In genomic region chr9:17987606-17988005, GRCm38 (mm10) we compare ENCODE assay signal across 8 mouse cellular contexts.
A peak's percentile ranks its signal among the peaks of the same experiment; 100 is the strongest.
DNase-seq lines count a peak whose midpoint lies in the region; ATAC-seq lines count a peak whose summit lies in the region.

No protein-coding gene starts in this region.

- peak; percentile 77 for ATAC-seq in granulocyte monocyte progenitor cell, adult 5-6 weeks (replicated peaks; ENCODE audit: poor library complexity, severe bottlenecking)

- peak; percentile 30 for DNase-seq in heart, postnatal 4 days
- no peak for DNase-seq in heart, postnatal 25 days (ENCODE audit: low spot score)
- peak; percentile 58 for DNase-seq in right cerebral cortex, postnatal 4 days
- DNase-seq in right cerebral cortex, postnatal 36 days (ENCODE audit: low spot score in 2 of 2), result no peak
- peak; percentile 32 for DNase-seq in adrenal gland, postnatal 14 days
- DNase-seq in testis, postnatal 14 days (ENCODE audit: low spot score), result peak; percentile 4
- DNase-seq in frontal cortex, postnatal 36 days (ENCODE audit: low spot score in 2 of 2), result no peak

- intact Hi-C loops in heart, postnatal 25 days (cut with DNase I), result no loop called here

Comparison
In these comparisons a context has a peak if more than half of its experiments do, and no peak if none do; other contexts are left out.
1. DNase-seq: peak in heart, postnatal 4 days (single experiment), right cerebral cortex, postnatal 4 days (single experiment), adrenal gland, postnatal 14 days (single experiment) and testis, postnatal 14 days (single experiment); none in heart, postnatal 25 days (single experiment), right cerebral cortex, postnatal 36 days (0 of 2) and frontal cortex, postnatal 36 days (0 of 2).